Mouse (Mus musculus): ENCODE measurements around the gene Mical2.
A peak's percentile ranks its signal among the peaks of the same experiment; 100 is the strongest.

Gene Mical2

GRCm38 (mm10) chr7:112371387-112371786 is 145.7 kb downstream of the Mical2 start:
- no peak for DNase-seq

GRCm38 (mm10) chr7:112374035-112374434 is 148.4 kb downstream of the Mical2 start:
- DNase-seq: no peak

- no peak for DNase-seq
Measured at GRCm38 (mm10) chr7:112375062-112375461, 149.4 kb downstream of the Mical2 start.

GRCm38 (mm10) chr7:112375900-112376299 is 150.2 kb downstream of the Mical2 start:
- DNase-seq: peak; percentile 62

GRCm38 (mm10) chr7:112376611-112377010 is 151.0 kb downstream of the Mical2 start:
- DNase-seq: no peak

- DNase-seq: peak; percentile 87
Measured at GRCm38 (mm10) chr7:112377314-112377713, 151.7 kb downstream of the Mical2 start.

- no peak for DNase-seq
Measured at GRCm38 (mm10) chr7:112378056-112378455, 152.4 kb downstream of the Mical2 start.

GRCm38 (mm10) chr7:112378476-112378875 is 152.8 kb downstream of the Mical2 start:
- DNase-seq: no peak

GRCm38 (mm10) chr7:112386521-112386920 is 160.9 kb downstream of the Mical2 start:
- DNase-seq: no peak

- DNase-seq: no peak
Measured at GRCm38 (mm10) chr7:112387876-112388275, 162.2 kb downstream of the Mical2 start.

GRCm38 (mm10) chr7:112388363-112388875 is 162.8 kb downstream of the Mical2 start:
- DNase-seq: no peak

- DNase-seq: no peak
Measured at GRCm38 (mm10) chr7:112389611-112390251, 164.1 kb downstream of the Mical2 start.

- no peak for DNase-seq
Measured at GRCm38 (mm10) chr7:112390252-112390936, 164.7 kb downstream of the Mical2 start.

- no peak for DNase-seq
Measured at GRCm38 (mm10) chr7:112390937-112391605, 165.4 kb downstream of the Mical2 start.

GRCm38 (mm10) chr7:112397786-112398185 is 172.1 kb downstream of the Mical2 start:
- no peak for DNase-seq

- no peak for DNase-seq
Measured at GRCm38 (mm10) chr7:112399425-112400170, 173.9 kb downstream of the Mical2 start.

GRCm38 (mm10) chr7:112400175-112400574 is 174.5 kb downstream of the Mical2 start:
- DNase-seq: peak; percentile 88

GRCm38 (mm10) chr7:112405061-112405460 is 179.4 kb downstream of the Mical2 start:
- peak; percentile 29 for DNase-seq

- no peak for DNase-seq
Measured at GRCm38 (mm10) chr7:112405578-112405977, 179.9 kb downstream of the Mical2 start.

GRCm38 (mm10) chr7:112407597-112407996 is 181.9 kb downstream of the Mical2 start:
- no peak for DNase-seq

- DNase-seq: no peak
Measured at GRCm38 (mm10) chr7:112409991-112410390, 184.3 kb downstream of the Mical2 start.

- no peak for DNase-seq
Measured at GRCm38 (mm10) chr7:112413286-112413685, 187.6 kb downstream of the Mical2 start.

- DNase-seq: no peak
Measured at GRCm38 (mm10) chr7:112416058-112416526, 190.4 kb downstream of the Mical2 start.
